ENCODE assay signal across 16 mouse cellular contexts in the genomic region with DNA sequence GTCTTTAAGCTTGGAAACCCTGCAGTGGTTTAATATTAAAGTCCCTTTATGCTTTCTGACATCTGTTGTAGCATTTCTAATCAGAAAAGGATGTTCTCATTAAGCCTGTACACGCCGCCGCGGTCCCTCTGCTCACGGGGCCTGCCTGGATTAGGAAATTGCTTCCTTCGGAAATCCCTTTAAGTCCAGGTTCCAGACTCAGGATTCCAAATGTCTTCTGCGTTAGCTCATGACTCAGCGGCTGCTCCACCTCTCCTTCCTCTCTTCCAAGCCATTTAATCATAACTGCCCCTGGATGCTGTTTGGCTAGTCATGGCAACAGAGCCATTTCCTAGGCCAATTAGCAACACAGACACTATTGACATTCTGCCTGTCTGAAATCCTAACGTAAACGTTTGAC. TPM values are rescaled to one million over a fixed set of nuclear protein-coding genes. Genes with fewer than 3 reads are reported as not detected.
DNase-seq lines count a peak whose midpoint lies in the region; ATAC-seq and TF ChIP-seq lines count a peak whose summit lies in the region.
"Had no signal": no experiment of that assay in that cellular context is flagged by ENCODE, and none has a peak within 500 bp of the region (broad histone marks: within the 10 kb centered on the region; RNA-seq: fewer than 3 reads in every experiment).

No protein-coding gene starts in this region.

- H3K4me2 ChIP-seq in midbrain, embryonic 14.5 days (ENCODE audit: low read length), result no peak overlapping the region
- no peak overlapping the region for H3K4me2 ChIP-seq in midbrain, embryonic 13.5 days (replicated peaks)
- H3K4me2 ChIP-seq in embryonic facial prominence, embryonic 12.5 days (replicated peaks), result no peak overlapping the region
- H3K4me2 ChIP-seq in limb, embryonic 14.5 days (replicated peaks; ENCODE audit: low read depth, low read length, severe bottlenecking), result no peak overlapping the region
- H3K4me2 ChIP-seq in forebrain, embryonic 11.5 days (ENCODE audit: low read depth, low read length, severe bottlenecking), result no peak overlapping the region
- H3K4me2 ChIP-seq: heart, embryonic 13.5 days; liver, embryonic 11.5 days; neural tube, embryonic 12.5 days had no signal

- TF ChIP-seq POLR2A in limb, embryonic 14.5 days (IDR thresholded peaks at IDR 0.05; ENCODE audit: borderline replicate concordance, extremely low read depth, insufficient read depth, insufficient read length), result no peak

- 0 out of 2 replicates have a peak overlapping the region, but pooled peaks have one; percentile 20 for H3K27ac ChIP-seq in midbrain, embryonic 14.5 days (replicated peaks; ENCODE audit: low read depth, low read length)
- H3K27ac ChIP-seq in midbrain, embryonic 13.5 days, result no peak overlapping the region
- 0 out of 2 replicates have a peak overlapping the region, but pooled peaks have one; percentile 41 for H3K27ac ChIP-seq in embryonic facial prominence, embryonic 12.5 days
- H3K27ac ChIP-seq in limb, embryonic 14.5 days (replicated peaks; ENCODE audit: low read depth, low read length), result peak overlapping the region; percentile 26; the same call in 1 of the 2 replicates
- no peak overlapping the region for H3K27ac ChIP-seq in forebrain, embryonic 11.5 days (ENCODE audit: low read depth, low read length)
- H3K27ac ChIP-seq: heart, embryonic 13.5 days; neural tube, embryonic 12.5 days had no signal

- no peak overlapping the region for H3K4me3 ChIP-seq in midbrain, embryonic 14.5 days (replicated peaks; ENCODE audit: low read depth, low read length)
- H3K4me3 ChIP-seq in midbrain, embryonic 13.5 days (replicated peaks), result no peak overlapping the region
- no peak overlapping the region for H3K4me3 ChIP-seq in embryonic facial prominence, embryonic 12.5 days
- H3K4me3 ChIP-seq in limb, embryonic 14.5 days (replicated peaks; ENCODE audit: low read length), result no peak overlapping the region
- no peak overlapping the region for H3K4me3 ChIP-seq in forebrain, embryonic 11.5 days (ENCODE audit: low read depth, low read length)
- H3K4me3 ChIP-seq: heart, embryonic 13.5 days; neural tube, embryonic 12.5 days had no signal

- no peaks in the 10 kb centered on the region for H3K27me3 ChIP-seq in midbrain, embryonic 14.5 days (ENCODE audit: control insufficient read depth, insufficient read depth, low read length)
- no peaks in the 10 kb centered on the region for H3K27me3 ChIP-seq in midbrain, embryonic 13.5 days
- no peaks in the 10 kb centered on the region for H3K27me3 ChIP-seq in embryonic facial prominence, embryonic 12.5 days
- H3K27me3 ChIP-seq in limb, embryonic 14.5 days (ENCODE audit: control insufficient read depth, insufficient read depth, low read length), result no peaks in the 10 kb centered on the region
- no peaks in the 10 kb centered on the region for H3K27me3 ChIP-seq in forebrain, embryonic 11.5 days (ENCODE audit: control insufficient read depth, insufficient read depth, low read length)
- H3K27me3 ChIP-seq: heart, embryonic 13.5 days; neural tube, embryonic 12.5 days had no signal

- H3K9ac ChIP-seq in midbrain, embryonic 14.5 days (replicated peaks; ENCODE audit: low read length), result no peak overlapping the region
- H3K9ac ChIP-seq in midbrain, embryonic 13.5 days (replicated peaks), result no peak overlapping the region; the same call in 1 of the 2 replicates
- H3K9ac ChIP-seq in embryonic facial prominence, embryonic 12.5 days, result no peak overlapping the region
- no peak overlapping the region for H3K9ac ChIP-seq in limb, embryonic 14.5 days (ENCODE audit: low read depth, low read length, severe bottlenecking)
- H3K9ac ChIP-seq in forebrain, embryonic 11.5 days (ENCODE audit: low read length), result no peak overlapping the region
- H3K9ac ChIP-seq: heart, embryonic 13.5 days; neural tube, embryonic 12.5 days had no signal

- H3K9me3 ChIP-seq in midbrain, embryonic 14.5 days (ENCODE audit: control insufficient read depth, low read length), result no peaks in the 10 kb centered on the region
- H3K9me3 ChIP-seq in midbrain, embryonic 13.5 days, result no peaks in the 10 kb centered on the region
- H3K9me3 ChIP-seq in embryonic facial prominence, embryonic 12.5 days, result no peaks in the 10 kb centered on the region
- H3K9me3 ChIP-seq in limb, embryonic 14.5 days (ENCODE audit: control insufficient read depth, low read length), result no peaks in the 10 kb centered on the region
- H3K9me3 ChIP-seq in forebrain, embryonic 11.5 days (ENCODE audit: control insufficient read depth, low read length), result no peaks in the 10 kb centered on the region
- H3K9me3 ChIP-seq: heart, embryonic 13.5 days; neural tube, embryonic 12.5 days had no signal

- no peak for ATAC-seq in midbrain, embryonic 14.5 days (ENCODE audit: low FRiP score, low TSS enrichment)
- ATAC-seq in midbrain, embryonic 13.5 days, result no peak
- ATAC-seq in embryonic facial prominence, embryonic 12.5 days (ENCODE audit: insufficient number of reproducible peaks, insufficient read depth, low FRiP score, low TSS enrichment), result no peak
- peak; percentile 73 for ATAC-seq in limb, embryonic 14.5 days (ENCODE audit: low FRiP score, low read depth)
- ATAC-seq in forebrain, embryonic 11.5 days (replicated peaks; ENCODE audit: low FRiP score), result no peak
- ATAC-seq: activated CD4-positive, CD25-positive, alpha-beta regulatory T cell, adult 4 months had no signal

- no peaks in the 10 kb centered on the region for H3K4me1 ChIP-seq in midbrain, embryonic 14.5 days (ENCODE audit: control insufficient read depth, insufficient read depth, low read length)
- H3K4me1 ChIP-seq in midbrain, embryonic 13.5 days (replicated peaks), result 0 out of 2 replicates have a peak, but pooled peaks cover 8% of the 10 kb centered on the region
- H3K4me1 ChIP-seq in embryonic facial prominence, embryonic 12.5 days, result peaks cover 13% of the 10 kb centered on the region; the same call in 1 of the 2 replicates
- peaks cover 11% of the 10 kb centered on the region; the same call in 1 of the 2 replicates for H3K4me1 ChIP-seq in limb, embryonic 14.5 days (ENCODE audit: control insufficient read depth, insufficient read depth, low read length)
- no peaks in the 10 kb centered on the region for H3K4me1 ChIP-seq in forebrain, embryonic 11.5 days (replicated peaks; ENCODE audit: control insufficient read depth, insufficient read depth, low read length)
- H3K4me1 ChIP-seq: heart, embryonic 13.5 days; neural tube, embryonic 12.5 days had no signal

- 54% methylated on average over 10 of the region's 10 CpGs for WGBS in midbrain, embryonic 14.5 days
- WGBS in midbrain, embryonic 13.5 days, result 54% methylated on average over 10 of the region's 10 CpGs
- 28% methylated on average over 10 of the region's 10 CpGs for WGBS in embryonic facial prominence, embryonic 12.5 days
- 17% methylated on average over 10 of the region's 10 CpGs for WGBS in limb, embryonic 14.5 days
- 75% methylated on average over 10 of the region's 10 CpGs for WGBS in forebrain, embryonic 11.5 days

- H3K36me3 ChIP-seq in midbrain, embryonic 14.5 days (ENCODE audit: control insufficient read depth, insufficient read depth, low read length), result no peaks in the 10 kb centered on the region
- no peaks in the 10 kb centered on the region for H3K36me3 ChIP-seq in midbrain, embryonic 13.5 days
- H3K36me3 ChIP-seq in embryonic facial prominence, embryonic 12.5 days, result no peaks in the 10 kb centered on the region
- H3K36me3 ChIP-seq in limb, embryonic 14.5 days (ENCODE audit: control insufficient read depth, insufficient read depth, low read length), result no peaks in the 10 kb centered on the region
- H3K36me3 ChIP-seq in forebrain, embryonic 11.5 days (ENCODE audit: control insufficient read depth, insufficient read depth, low read length), result no peaks in the 10 kb centered on the region
- H3K36me3 ChIP-seq: heart, embryonic 13.5 days; neural tube, embryonic 12.5 days had no signal

- DNase-seq in gastrocnemius, adult 18-20 months (ENCODE audit: low spot score), result peak; percentile 21
- no peak for DNase-seq in gastrocnemius, adult 8-10 months (ENCODE audit: low spot score in 2 of 2)
- DNase-seq in midbrain, embryonic 14.5 days, result peak; percentile 50
- peak; percentile 58 for DNase-seq in limb, embryonic 14.5 days (ENCODE audit: low spot score)
- no peak for DNase-seq in adrenal gland, adult 2 months
- DNase-seq in forebrain, embryonic 11.5 days (ENCODE audit: low spot score), result no peak
- DNase-seq: cerebellum, adult 8-10 months; kidney, postnatal 10 days; right cerebral cortex, adult 18-20 months had no signal

RNA-seq across cellular contexts. Expression of gene 1500009L16Rik, which starts 10.9 kb away (rescaled TPM):
- under 1 TPM; 0.27 to 0.88 TPM for total RNA-seq in gastrocnemius, adult 18-20 months (2021)
- under 1 TPM; 0.22 to 0.65 (median 0.38) TPM for total RNA-seq in gastrocnemius, adult 8-10 months (2022)
- polyA plus RNA-seq in midbrain, embryonic 14.5 days (2014; fragmentation: Nextera tagmentation; extraction: Ambion mirVana), result 65.9 and 76.9 TPM in 2 replicates
- 50.8 and 54.5 TPM in 2 replicates for polyA plus RNA-seq in midbrain, embryonic 13.5 days (2015; fragmentation: Nextera tagmentation; extraction: Ambion mirVana)
- polyA plus RNA-seq in embryonic facial prominence, embryonic 12.5 days (2016; fragmentation: Nextera tagmentation; extraction: Ambion mirVana), result 32.6 and 42.2 TPM in 2 replicates
- polyA plus RNA-seq in limb, embryonic 14.5 days (2012; rRNA removed), result 19.8 and 20.2 TPM in 2 replicates
- 27.1 and 29.9 TPM in 2 replicates for polyA plus RNA-seq in limb, embryonic 14.5 days (2014; fragmentation: Nextera tagmentation; extraction: Ambion mirVana)
- 10 to 100 TPM; 17.4 to 18.1 TPM for total RNA-seq in adrenal gland, adult 2 months (2021)
- 3.5 and 3.9 TPM in 2 replicates for polyA plus RNA-seq in adrenal gland, adult 2 months (2012; rRNA removed)
- polyA plus RNA-seq in forebrain, embryonic 11.5 days (2014; fragmentation: Nextera tagmentation; extraction: Ambion mirVana), result 43.2 and 44.0 TPM in 2 replicates
- total RNA-seq: megakaryocyte-erythroid progenitor cell, adult 5-6 weeks had no signal

Comparison
In these comparisons a context has a peak if more than half of its experiments do, and no peak if none do; other contexts are left out.
1. DNase-seq: peak in gastrocnemius, adult 18-20 months (single experiment), midbrain, embryonic 14.5 days (single experiment) and limb, embryonic 14.5 days (single experiment); none in gastrocnemius, adult 8-10 months (0 of 2), adrenal gland, adult 2 months (single experiment) and forebrain, embryonic 11.5 days (single experiment).
2. H3K27ac ChIP-seq: peak in midbrain, embryonic 14.5 days (single experiment), embryonic facial prominence, embryonic 12.5 days (single experiment) and limb, embryonic 14.5 days (single experiment); none in midbrain, embryonic 13.5 days (single experiment) and forebrain, embryonic 11.5 days (single experiment).